Mouse (Mus musculus) heart, embryonic 11.5 days (tissue): ENCODE results near the gene Twist1. TPM values are rescaled to one million over a fixed set of nuclear protein-coding genes. Genes with fewer than 3 reads are reported as not detected.

Source experiments
- ATAC-seq: fragments of 200-750 bp; cut with Nextera tagmentation; replicated peaks from 2 replicates; pipeline ENCODE4 v1.8.0; 2017; ENCODE audit warnings: moderate library complexity; ENCODE audit not compliant: insufficient number of reproducible peaks, low FRiP score, low TSS enrichment
- H3K27ac ChIP-seq: fragments of 300-500 bp; sonication (generic); 2 replicates; pipeline ENCODE4 v1.5.1; 2014; ENCODE audit warnings: mild to moderate bottlenecking, low read depth, low read length
- H3K27me3 ChIP-seq: fragments of 300-500 bp; sonication (generic); 2 replicates; pipeline ENCODE4 v1.6.1; 2014; ENCODE audit warnings: mild to moderate bottlenecking, low read length, mixed read lengths; ENCODE audit not compliant: control insufficient read depth, insufficient read depth
- H3K36me3 ChIP-seq: fragments of 300-500 bp; sonication (generic); 2 replicates; pipeline ENCODE4 v1.6.1; 2014; ENCODE audit warnings: mild to moderate bottlenecking, low read length, moderate library complexity, mixed read lengths; ENCODE audit not compliant: control insufficient read depth, insufficient read depth
- H3K4me1 ChIP-seq: fragments of 300-500 bp; sonication (generic); 2 replicates; pipeline ENCODE4 v1.6.1; 2014; ENCODE audit warnings: low read length; ENCODE audit not compliant: control insufficient read depth, insufficient read depth
- H3K4me2 ChIP-seq: fragments of 300-500 bp; sonication (generic); 2 replicates; pipeline ENCODE4 v1.6.1; 2014; ENCODE audit warnings: mild to moderate bottlenecking, moderate library complexity
- H3K4me3 ChIP-seq: fragments of 300-500 bp; sonication (generic); 2 replicates; pipeline ENCODE4 v1.5.1; 2014; ENCODE audit warnings: low read depth, low read length
- H3K9ac ChIP-seq: fragments of 300-500 bp; sonication (generic); 2 replicates; pipeline ENCODE4 v1.6.1; 2014; ENCODE audit warnings: mild to moderate bottlenecking, low read depth, low read length, moderate library complexity
- H3K9me3 ChIP-seq: fragments of 300-500 bp; sonication (generic); replicated peaks from 2 replicates; pipeline ENCODE4 v1.6.1; 2016; ENCODE audit warnings: low read length; ENCODE audit not compliant: control insufficient read depth
- WGBS: fragments of 180-500 bp; shearing (Covaris S2); extraction: QIAGEN DNeasy Blood & Tissue Kit; methylation state at CpG from one replicate; pipeline ENCODE4 v1.1.7; 2014; ENCODE audit not compliant: insufficient replicate concordance; 5-methylcytosine and 5-hydroxymethylcytosine counted together
- polyA plus RNA-seq: library from polyadenylated mRNA; unstranded; fragments of >200 nt; fragmentation: Nextera tagmentation; extraction: Ambion mirVana; gene quantifications from 2 replicates; pipeline ENCODE4 v1.2.1, GENCODE M21; 2014

The Twist1 gene
- polyA plus RNA-seq, 1 experiment from 2014 or later = 13.2 TPM

DNA sequence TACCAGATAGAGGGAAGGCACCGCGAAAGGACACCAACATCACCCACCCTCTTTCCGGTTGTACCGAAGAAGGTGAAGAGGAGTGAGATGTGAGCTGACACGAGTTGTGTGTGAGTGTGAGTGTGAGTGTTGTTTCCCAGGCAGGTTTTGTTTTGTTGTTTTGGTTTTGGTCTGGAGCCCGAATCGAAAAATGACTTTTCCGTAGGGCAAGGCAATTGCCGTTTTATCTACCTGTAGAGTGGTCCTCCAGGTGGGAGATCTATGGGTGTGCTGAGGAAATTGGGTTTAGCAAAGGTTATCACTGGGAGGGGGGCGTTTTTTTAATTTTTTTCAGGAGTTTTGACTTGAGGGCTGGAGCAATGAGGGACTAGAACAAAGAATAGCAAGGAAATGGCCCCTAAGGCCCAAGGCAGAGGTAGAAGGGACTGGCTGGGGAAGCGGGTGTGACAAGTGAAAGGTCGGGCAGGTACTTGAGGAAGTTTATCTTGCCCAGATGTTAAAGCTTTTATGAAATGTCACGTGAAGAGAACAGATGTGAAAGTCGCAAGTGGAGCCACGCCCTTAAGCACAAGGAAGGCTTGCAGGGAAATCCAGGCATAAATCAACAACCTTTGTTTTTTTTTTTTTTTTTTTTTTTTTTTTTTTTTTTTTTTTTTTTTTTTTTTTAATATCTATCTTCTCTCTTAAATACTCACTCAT, 6.3 kb downstream of the Twist1 start:
- Histone ChIP-seq H3K27ac (no peak overlapping the region), H3K9ac (no peak overlapping the region), H3K27me3 (peaks cover 58% of the 10 kb centered on the region), H3K36me3 (no peaks in the 10 kb centered on the region), H3K4me1 (peaks cover 21% of the 10 kb centered on the region), H3K4me2 (no peak overlapping the region), H3K9me3 (no peaks in the 10 kb centered on the region), H3K4me3 (no peak overlapping the region)
- 16% methylated on average over 15 of the region's 15 CpGs for WGBS
- no peak for ATAC-seq

DNA sequence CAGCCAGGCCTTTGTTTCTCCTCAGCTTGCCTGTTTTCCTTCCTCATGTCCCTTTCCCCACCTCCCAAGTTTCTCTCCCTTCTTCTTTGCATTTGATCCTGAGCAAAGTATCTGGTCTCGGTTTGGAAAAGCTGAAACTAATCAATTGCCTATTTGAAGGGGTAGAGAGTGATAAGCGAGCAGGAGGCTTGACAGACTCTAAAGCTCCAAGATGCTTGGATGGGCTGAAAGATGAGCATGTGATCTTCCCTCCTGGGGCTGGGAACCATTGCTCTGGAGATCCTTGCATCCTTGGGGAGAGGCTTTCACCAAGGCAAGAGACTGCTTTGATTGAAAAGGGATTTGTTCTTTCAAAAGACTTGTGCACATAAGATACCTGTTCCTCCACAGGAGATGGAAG, 7.0 kb downstream of the Twist1 start:
- Histone ChIP-seq H3K4me2 (no peak overlapping the region), H3K4me3 (no peak overlapping the region), H3K4me1 (peaks cover 21% of the 10 kb centered on the region), H3K36me3 (no peaks in the 10 kb centered on the region), H3K9me3 (no peaks in the 10 kb centered on the region), H3K27me3 (peaks cover 59% of the 10 kb centered on the region), H3K27ac (no peak overlapping the region), H3K9ac (no peak overlapping the region)
- ATAC-seq = no peak
- 35% methylated on average over 2 of the region's 2 CpGs for WGBS

DNA sequence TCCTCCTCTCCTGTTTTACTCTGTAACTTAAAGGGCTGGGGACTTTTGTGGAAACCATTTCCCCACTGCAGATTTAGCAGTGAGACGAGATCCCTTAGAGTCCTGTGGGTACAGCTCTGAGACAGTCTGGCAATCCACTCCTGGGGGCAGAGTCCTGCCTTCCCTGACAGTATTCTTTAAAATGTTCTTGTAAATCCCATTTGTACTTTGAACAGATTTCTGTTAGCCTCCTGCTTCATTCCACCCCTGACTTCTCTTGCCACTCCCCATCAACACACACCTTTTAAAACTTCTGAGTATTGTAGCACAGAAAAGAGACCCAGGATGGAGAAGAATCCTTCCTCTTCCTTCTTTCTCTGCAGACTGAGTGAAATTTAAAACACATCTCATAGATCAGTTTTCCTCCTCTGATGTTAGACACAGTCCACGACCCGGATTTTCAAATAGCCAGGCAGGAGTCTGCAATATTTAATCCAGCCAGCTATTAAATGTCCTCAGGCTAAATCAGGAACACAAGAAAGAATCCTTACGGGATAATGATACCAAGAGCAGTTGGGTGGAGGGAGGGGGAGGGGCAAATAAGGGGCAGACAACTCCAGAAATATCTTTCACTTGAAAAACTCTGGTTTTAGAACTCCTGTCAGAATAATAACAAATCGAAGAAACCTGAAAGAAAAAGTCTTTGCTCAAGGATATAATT, 8.3 kb downstream of the Twist1 start:
- 10% methylated on average over 5 of the region's 5 CpGs for WGBS
- H3K27me3 ChIP-seq = peaks cover 64% of the 10 kb centered on the region
- no peaks in the 10 kb centered on the region for H3K9me3 ChIP-seq
- no peak overlapping the region for H3K4me3 ChIP-seq
- peaks cover 21% of the 10 kb centered on the region for H3K4me1 ChIP-seq
- no peak overlapping the region for H3K9ac ChIP-seq
- H3K36me3 ChIP-seq = no peaks in the 10 kb centered on the region
- peak overlapping the region; percentile 81 for H3K4me2 ChIP-seq
- H3K27ac ChIP-seq = no peak overlapping the region
- ATAC-seq = no peak

DNA sequence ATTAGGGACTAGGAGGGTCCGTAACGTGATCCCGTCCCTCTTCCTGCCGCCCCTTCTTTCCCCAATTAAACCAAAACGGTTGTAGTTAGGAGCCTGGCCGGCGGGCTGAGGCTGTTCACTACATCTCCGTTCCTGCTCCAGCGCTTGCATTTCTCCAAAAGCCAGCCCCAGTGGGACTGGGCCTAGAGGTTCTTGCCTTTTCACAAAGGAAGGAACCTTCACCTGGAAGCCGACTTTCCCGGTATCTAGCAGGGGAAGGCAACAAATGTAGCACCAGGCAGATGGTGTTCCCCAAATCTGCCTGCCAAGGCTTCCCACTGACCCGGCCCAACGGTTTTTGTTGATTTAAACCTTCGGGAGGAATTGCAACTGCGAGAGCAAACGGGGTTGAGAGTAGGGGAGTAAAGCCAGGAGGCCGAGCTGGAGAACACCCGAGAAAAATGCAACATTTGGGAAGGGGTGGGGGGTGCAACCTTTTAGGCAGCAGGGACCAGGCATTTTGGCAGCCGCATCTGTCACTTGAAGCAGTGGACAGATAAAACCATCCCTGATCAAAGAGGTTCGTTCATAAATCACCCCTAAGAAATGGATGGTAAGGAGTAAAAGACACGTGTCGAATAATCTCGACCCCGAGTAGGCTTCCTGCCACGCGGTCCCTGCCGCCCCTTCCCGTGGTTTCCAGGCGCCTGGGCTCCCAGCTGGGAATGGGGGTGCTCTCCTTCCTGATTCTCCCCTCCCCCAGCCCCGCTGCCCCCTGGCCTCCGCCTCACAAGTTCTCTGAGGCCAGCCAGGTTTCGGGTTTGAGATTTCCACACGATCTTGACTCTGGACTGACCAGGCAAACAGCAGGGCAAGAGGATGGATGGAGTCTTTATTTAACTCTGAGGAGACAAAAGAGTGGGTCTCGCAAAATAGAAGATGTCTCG, 9.3 kb downstream of the Twist1 start:
- peak overlapping the region; percentile 81 for H3K4me2 ChIP-seq
- under 1% methylated on average over 35 of the region's 35 CpGs for WGBS
- H3K27ac ChIP-seq = 0 out of 2 replicates have a peak overlapping the region, but pooled peaks have one; percentile 7
- H3K27me3 ChIP-seq = peaks cover 58% of the 10 kb centered on the region
- peak overlapping the region; percentile 42 for H3K4me3 ChIP-seq
- H3K9ac ChIP-seq = peak overlapping the region; percentile 48; the same call in 1 of the 2 replicates
- H3K9me3 ChIP-seq = no peaks in the 10 kb centered on the region
- H3K36me3 ChIP-seq = no peaks in the 10 kb centered on the region
- no peak for ATAC-seq
- H3K4me1 ChIP-seq = peaks cover 21% of the 10 kb centered on the region

DNA sequence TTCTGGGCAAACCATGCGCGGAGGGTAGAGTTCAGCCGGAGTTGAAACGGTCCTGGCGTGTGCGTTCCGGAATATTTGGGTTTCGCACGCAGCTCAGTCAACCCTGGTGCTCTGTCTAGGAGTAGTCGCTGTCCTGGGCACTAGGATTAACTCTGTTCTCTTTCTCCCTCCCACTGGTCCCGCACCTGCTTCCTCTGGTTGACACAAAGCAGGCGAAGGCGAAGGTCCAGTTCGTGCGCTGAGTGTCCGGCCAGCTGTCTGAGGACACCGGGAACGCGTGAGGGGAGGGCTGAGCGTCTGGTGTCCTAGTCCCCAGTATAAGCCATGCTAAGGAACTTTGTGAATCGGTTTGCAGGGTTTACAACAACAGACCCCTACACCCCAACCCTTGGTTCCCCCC, 10.0 kb downstream of the Twist1 start:
- 0 out of 2 replicates have a peak, but pooled peaks have one; percentile 18 for ATAC-seq
- H3K9me3 ChIP-seq = no peaks in the 10 kb centered on the region
- H3K27me3 ChIP-seq = peaks cover 52% of the 10 kb centered on the region
- no peaks in the 10 kb centered on the region for H3K36me3 ChIP-seq
- peak overlapping the region; percentile 48; the same call in 1 of the 2 replicates for H3K9ac ChIP-seq
- peak overlapping the region; percentile 81 for H3K4me2 ChIP-seq
- 1% methylated on average over 21 of the region's 21 CpGs for WGBS
- H3K27ac ChIP-seq = no peak overlapping the region
- H3K4me3 ChIP-seq = peak overlapping the region; percentile 42
- peaks cover 21% of the 10 kb centered on the region for H3K4me1 ChIP-seq

DNA sequence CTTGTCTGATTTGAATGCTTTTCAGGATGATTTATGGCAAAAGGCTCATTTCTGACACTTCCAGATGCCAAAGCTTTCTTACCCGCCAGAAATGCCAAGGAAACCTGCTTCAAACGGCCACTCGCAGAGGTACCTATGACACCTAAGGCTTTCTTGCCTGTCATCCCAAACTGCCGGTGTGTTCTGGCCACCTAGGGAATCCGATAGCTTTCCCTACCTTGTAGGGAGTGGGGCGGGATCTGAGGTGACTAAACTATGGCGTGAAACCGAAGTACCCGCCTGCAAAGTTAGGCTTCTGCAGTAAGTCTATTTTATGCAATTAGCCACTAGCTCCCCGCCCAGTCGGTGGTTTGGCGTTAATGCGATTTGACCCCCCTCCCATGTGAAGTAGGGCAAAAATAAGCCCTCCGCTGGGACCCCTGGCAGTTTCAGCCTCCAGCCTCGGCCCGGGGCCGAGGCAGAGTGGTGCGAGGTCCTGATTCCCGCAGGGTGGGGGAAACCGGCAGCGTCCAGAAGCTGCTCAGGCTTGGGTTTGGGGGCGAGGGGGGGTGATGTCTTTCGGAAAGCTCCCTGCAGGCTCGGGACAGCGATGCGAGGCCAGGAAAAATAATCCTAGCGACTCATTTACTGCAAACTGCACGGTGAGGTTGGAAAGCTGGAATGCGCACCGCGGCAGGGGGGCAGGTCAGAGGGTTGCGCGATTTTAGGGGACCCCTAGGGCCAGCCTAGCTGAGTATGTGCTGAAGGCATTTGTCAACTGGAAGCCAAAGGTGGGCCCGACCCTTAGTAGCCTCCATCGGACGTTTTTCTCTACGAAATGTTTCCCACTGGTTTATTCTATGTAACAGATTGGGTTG, 10.8 kb downstream of the Twist1 start:
- Histone ChIP-seq H3K36me3 (no peaks in the 10 kb centered on the region), H3K9ac (0 out of 2 replicates have a peak overlapping the region, but pooled peaks have one; percentile 22), H3K9me3 (no peaks in the 10 kb centered on the region), H3K27ac (no peak overlapping the region), H3K4me2 (peak overlapping the region; percentile 81), H3K4me1 (peaks cover 21% of the 10 kb centered on the region), H3K4me3 (peak overlapping the region; percentile 42), H3K27me3 (peaks cover 47% of the 10 kb centered on the region)
- ATAC-seq = no peak
- 2% methylated on average over 37 of the region's 37 CpGs for WGBS

DNA sequence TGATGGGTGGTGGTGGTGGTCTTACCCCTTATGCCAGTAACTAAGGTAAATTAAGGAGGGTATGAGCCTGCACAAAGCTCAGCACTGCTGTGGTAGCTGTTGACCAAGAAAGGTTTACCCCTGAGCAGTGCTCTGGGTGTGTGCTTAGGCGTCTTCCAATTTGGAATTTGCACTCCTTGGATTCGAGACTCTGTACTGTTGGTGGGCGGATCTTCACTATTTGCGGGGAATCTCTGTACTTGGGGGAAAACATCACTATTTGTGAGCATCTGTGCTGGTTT, 11.4 kb downstream of the Twist1 start:
- H3K27me3 ChIP-seq = peaks cover 41% of the 10 kb centered on the region
- H3K4me1 ChIP-seq = peaks cover 21% of the 10 kb centered on the region
- H3K27ac ChIP-seq = no peak overlapping the region
- H3K36me3 ChIP-seq = no peaks in the 10 kb centered on the region
- no peak for ATAC-seq
- peak overlapping the region; percentile 81; the same call in 1 of the 2 replicates for H3K4me2 ChIP-seq
- peak overlapping the region; percentile 42; the same call in 1 of the 2 replicates for H3K4me3 ChIP-seq
- H3K9me3 ChIP-seq = no peaks in the 10 kb centered on the region
- H3K9ac ChIP-seq = no peak overlapping the region
- 27% methylated on average over 4 of the region's 4 CpGs for WGBS

DNA sequence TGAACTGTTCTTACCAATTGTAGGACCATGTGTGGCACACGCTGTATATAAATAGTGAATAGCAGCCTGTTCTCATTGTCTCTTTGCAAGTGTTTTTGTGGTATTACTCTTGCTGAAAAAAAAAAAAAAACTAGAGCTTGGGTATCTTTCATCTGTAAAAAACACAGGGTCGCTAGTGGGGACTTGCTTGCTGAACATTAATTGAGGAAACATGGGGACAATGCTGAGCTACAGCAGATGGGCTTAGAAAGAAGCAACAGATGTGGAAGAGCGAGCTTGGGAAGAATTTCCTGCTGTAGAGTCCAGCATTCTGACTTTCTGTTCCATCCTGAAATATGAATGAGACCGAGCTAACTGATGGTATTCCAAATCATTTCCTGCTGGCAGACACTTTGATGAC, 22.7 kb downstream of the Twist1 start:
- no peak overlapping the region for H3K4me3 ChIP-seq
- H3K27me3 ChIP-seq = no peaks in the 10 kb centered on the region
- 73% methylated on average over 4 of the region's 4 CpGs for WGBS
- no peak overlapping the region for H3K9ac ChIP-seq
- H3K4me2 ChIP-seq = no peak overlapping the region
- no peaks in the 10 kb centered on the region for H3K9me3 ChIP-seq
- H3K27ac ChIP-seq = no peak overlapping the region
- no peaks in the 10 kb centered on the region for H3K4me1 ChIP-seq
- H3K36me3 ChIP-seq = no peaks in the 10 kb centered on the region
- ATAC-seq = no peak
